Mouse (Mus musculus) cerebellum, adult 2 months (tissue): ENCODE results near the gene Rpl13a. TPM values are rescaled to one million over a fixed set of nuclear protein-coding genes. Genes with fewer than 3 reads are reported as not detected.
"Not testable (repeated sequence)": the region's sequence is repeated elsewhere in the genome, so short reads cannot be mapped to it uniquely, and the experiment has no call there.

Experiments
- DNase-seq, 2 experiments: peaks; one replicate each; pipeline ENCODE4 v3.0.0; 2021
- H3K27ac ChIP-seq: fragments of 200-500 bp; 2 replicates; pipeline ENCODE4 v1.5.1; 2012; ENCODE audit warnings: low read length, control low read depth, inconsistent platforms; ENCODE audit not compliant: insufficient read depth
- H3K27me3 ChIP-seq: fragments of 200-500 bp; 2 replicates; pipeline ENCODE4 v1.6.1; 2012; ENCODE audit warnings: inconsistent platforms, mild to moderate bottlenecking, low read length, moderate library complexity; ENCODE audit not compliant: control insufficient read depth, insufficient read depth
- H3K4me1 ChIP-seq: fragments of 200-500 bp; 2 replicates; pipeline ENCODE4 v1.6.1; 2011; ENCODE audit warnings: low read length; ENCODE audit not compliant: control insufficient read depth, insufficient read depth
- H3K4me3 ChIP-seq: fragments of 200-500 bp; replicated peaks from 2 replicates; pipeline ENCODE3; 2011; ENCODE audit warnings: mild to moderate bottlenecking, low read depth, low read length, control low read depth; ENCODE audit not compliant: insufficient read depth
- CTCF ChIP-seq: fragments of 200-500 bp; IDR thresholded peaks from 2 replicates; pipeline ENCODE4 v1.5.1; 2011; ENCODE audit warnings: low read depth, mild to moderate bottlenecking, control low read depth, low read length, moderate library complexity, borderline replicate concordance; ENCODE audit not compliant: insufficient read depth
- POLR2A ChIP-seq: fragments of 200-500 bp; IDR thresholded peaks from 2 replicates; pipeline ENCODE4 v1.6.1; 2011; ENCODE audit warnings: low read length, control low read depth, borderline replicate concordance; ENCODE audit not compliant: insufficient read depth
- WGBS: fragments of 180-500 bp; shearing (Covaris S2); methylation state at CpG from one replicate; pipeline ENCODE4 v1.1.7; 2018; 5-methylcytosine and 5-hydroxymethylcytosine counted together
- polyA plus RNA-seq: library from polyadenylated mRNA; depleted of rRNA; stranded (reverse); fragments of >200 nt; gene quantifications from 2 replicates; pipeline ENCODE4 v1.2.3, GENCODE M21; 2012

Gene Rpl13a
- polyA plus RNA-seq, 1 experiment = 1,228 TPM

DNA sequence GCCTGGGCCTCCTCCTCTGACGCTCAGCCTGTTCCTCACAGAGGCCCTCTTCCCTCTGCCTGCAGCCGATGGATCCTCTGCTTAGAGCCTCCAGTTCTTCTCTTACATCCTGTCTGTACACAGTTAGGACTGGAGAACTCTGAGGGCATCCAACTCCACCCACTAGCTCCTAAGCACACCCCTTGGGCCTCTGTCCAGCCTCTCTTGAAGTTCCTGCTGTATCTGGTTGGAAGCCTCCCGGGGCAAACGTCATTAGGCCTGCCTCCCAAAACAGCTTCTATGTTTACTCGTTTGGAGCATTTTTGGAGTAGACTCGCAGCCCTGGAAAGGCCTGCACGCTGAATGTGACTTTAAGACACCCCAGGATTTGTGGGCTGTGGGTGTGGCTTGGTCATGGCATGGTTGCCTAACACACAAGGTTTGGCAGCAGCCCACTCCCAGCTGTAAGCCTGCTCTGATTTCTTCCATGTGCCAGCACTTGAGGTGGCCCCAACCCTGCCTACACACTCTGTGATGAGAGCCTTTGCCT is 24.8 kb downstream of the Rpl13a start, which contains the start of gene Fcgrt:
Fcgrt (minus strand) TSS at position 200 of the 529 bp plus-strand sequence.
- peaks cover 3% of the 10 kb centered on the region; the same call in 1 of the 2 replicates for H3K4me1 ChIP-seq
- TF ChIP-seq CTCF (no peak), POLR2A (no peak; the same call in 1 of the 2 replicates)
- peak; percentile 28 to 63 for DNase-seq
- WGBS = 17% methylated on average over 7 of the region's 7 CpGs
- no peaks in the 10 kb centered on the region for H3K27me3 ChIP-seq
- peak within 1 kb of the TSS; percentile 61 for H3K27ac ChIP-seq
- H3K4me3 ChIP-seq = peak within 1 kb of the TSS; percentile 42

DNA sequence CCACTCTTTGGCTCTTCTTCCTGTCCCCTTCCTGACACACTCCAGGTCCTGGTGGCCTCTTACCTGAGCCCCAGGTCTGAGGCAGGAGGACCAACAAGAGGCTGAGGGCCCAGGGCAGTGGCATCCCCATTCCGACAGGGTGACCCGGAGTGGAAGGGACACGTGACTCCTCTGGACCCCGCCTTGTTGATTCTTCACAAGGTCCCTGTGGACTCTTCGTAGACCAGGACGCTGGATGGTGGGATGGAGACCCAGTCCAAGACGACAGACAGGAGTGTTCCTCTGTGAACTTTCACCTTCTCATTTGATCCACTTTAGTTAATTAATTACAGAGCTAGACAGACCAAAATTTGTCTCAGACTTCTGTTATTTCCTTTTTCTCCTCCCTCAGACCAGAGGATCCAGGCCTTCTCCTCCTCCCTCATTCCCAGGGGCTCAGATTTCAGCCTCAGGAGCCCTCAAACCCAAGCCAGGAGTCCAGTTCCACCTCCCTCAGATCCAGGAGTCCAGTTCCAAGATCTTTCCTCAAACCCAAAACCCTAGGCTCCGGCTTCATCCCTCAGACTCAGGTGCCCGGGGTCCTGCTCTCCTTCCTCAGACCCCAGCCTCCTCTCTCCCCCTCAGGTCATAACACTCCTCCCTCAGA is 25.5 kb downstream of the Rpl13a start:
- Histone ChIP-seq H3K4me3 (peak overlapping the region; percentile 42), H3K27me3 (no peaks in the 10 kb centered on the region), H3K27ac (peak overlapping the region; percentile 61), H3K4me1 (peaks cover 3% of the 10 kb centered on the region; the same call in 1 of the 2 replicates)
- TF ChIP-seq POLR2A (no peak), CTCF (no peak)
- DNase-seq = no peak
- 71% methylated on average over 9 of the region's 9 CpGs for WGBS

DNA sequence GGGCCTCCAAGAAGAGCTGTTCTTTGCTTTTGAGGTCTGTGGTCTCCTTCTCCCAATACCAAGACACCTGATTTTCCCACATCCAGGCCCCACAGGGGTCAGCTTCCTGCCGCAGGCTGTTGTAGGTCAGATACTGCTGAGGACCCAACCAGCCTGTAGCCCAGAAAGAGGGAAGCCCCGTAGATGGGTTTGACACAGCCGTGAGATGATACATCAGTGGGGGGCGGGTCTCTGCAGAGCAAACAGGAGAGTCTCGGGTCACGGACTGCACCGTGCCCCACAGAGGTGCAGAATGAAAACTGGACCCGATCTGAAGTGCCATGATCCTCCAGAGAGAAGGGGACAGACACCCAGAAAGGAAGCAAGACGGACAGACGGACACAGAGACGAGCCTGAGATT is 26.1 kb downstream of the Rpl13a start:
- Histone ChIP-seq H3K4me1 (peaks cover 3% of the 10 kb centered on the region; the same call in 1 of the 2 replicates), H3K27me3 (no peaks in the 10 kb centered on the region), H3K27ac (no peak overlapping the region), H3K4me3 (no peak overlapping the region)
- TF ChIP-seq CTCF = no peak
- TF ChIP-seq POLR2A = no peak
- 86% methylated on average over 11 of the region's 11 CpGs for WGBS
- DNase-seq = no peak

DNA sequence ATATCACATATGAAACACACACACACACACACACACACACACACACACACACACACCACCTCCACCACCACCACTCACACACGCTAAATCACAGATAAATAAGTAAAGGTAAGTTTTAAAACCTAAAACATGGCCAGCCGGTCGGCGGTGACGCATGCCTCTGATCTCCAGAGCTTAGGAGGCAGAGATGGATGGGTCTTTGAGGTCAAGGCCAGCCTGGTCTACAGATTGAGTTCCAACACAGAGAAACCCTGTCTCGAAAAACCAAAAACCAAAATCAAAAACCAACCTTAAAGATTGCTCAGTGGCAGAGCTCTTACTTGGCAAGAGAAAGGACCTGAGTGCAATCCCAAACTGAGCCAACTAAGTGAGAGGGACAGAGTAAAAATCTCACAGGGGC is 28.5 kb downstream of the Rpl13a start:
- DNase-seq = no peak
- no peak for TF ChIP-seq POLR2A
- no peak for TF ChIP-seq CTCF
- H3K4me3 ChIP-seq = no peak overlapping the region

DNA sequence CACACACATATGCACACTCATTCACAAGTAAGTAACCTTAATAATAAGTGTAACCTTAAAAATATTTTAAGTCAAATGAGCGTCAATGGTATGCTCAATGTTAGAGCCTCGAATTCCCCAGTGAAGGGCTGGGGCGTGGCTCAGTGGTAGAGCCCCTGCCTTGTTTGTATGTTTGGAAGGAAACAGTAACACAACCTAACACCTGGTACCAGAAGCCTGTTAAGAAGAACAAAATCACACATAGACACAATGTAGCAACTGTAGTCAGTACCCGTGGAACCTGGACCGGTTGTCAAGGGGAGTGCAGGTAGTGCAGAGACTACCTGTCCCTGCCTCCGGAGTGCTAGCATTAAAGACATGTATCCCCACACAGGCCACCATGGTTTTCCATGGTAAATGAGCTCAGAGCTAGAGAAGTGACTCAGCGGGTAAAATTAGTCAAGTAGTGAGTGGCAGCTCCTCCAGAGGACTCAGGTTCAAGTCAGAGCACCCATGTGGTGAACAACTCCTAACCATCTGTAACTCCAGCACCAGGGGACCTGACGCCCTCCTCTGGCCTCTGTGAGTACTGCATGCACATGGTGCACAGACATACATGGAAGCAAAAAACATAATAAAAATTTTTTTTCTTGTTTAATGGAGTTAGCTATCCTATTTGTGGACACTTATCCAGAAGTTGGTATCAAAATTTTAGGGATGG is 29.9 kb downstream of the Rpl13a start:
- no peak overlapping the region for H3K4me3 ChIP-seq
- H3K4me1 ChIP-seq = peaks cover 3% of the 10 kb centered on the region; the same call in 1 of the 2 replicates
- TF ChIP-seq CTCF (no peak), POLR2A (no peak)
- H3K27ac ChIP-seq = no peak overlapping the region
- DNase-seq = no peak
- H3K27me3 ChIP-seq = no peaks in the 10 kb centered on the region
- WGBS = 88% methylated on average over 8 of the region's 8 CpGs

More for the DNA sequence above, 28.5 kb downstream of the Rpl13a start:
- H3K4me1 ChIP-seq = peaks cover 3% of the 10 kb centered on the region; the same call in 1 of the 2 replicates
- H3K27me3 ChIP-seq = no peaks in the 10 kb centered on the region
- H3K27ac ChIP-seq = no peak overlapping the region
- 91% methylated on average over 6 of the region's 6 CpGs for WGBS

GRCm38 (mm10) chr7:45097479-45097878 is 31.1 kb downstream of the Rpl13a start:
- WGBS = 73% methylated on average over 6 of the region's 6 CpGs
- Histone ChIP-seq H3K4me3 (no peak overlapping the region), H3K27me3 (no peaks in the 10 kb centered on the region), H3K27ac (no peak overlapping the region), H3K4me1 (no peaks in the 10 kb centered on the region)
- DNase-seq = no peak
- TF ChIP-seq POLR2A (no peak), CTCF (no peak)

DNA sequence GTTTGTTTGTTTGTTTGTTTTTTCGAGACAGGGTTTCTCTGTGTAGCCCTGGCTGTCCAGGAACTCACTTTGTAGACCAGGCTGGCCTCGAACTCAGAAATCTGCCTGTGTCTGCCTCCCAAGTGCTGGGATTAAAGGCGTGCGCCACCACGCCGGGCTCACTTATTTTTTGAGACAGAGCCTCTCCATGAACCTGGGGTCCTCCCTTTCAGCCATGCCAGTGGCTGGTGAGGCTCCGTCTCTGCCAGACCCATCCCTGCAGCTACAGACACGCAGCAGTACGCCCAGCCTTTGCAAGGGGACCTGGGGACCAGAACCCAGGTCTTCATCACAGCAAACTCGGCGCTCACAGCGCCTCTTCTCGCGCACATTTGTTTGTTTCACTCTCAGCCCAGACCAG is 32.6 kb downstream of the Rpl13a start:
- not testable (repeated sequence) for H3K4me3 ChIP-seq, H3K27me3 ChIP-seq, DNase-seq, H3K4me1 ChIP-seq, H3K27ac ChIP-seq
- 94% methylated on average over 14 of the region's 14 CpGs for WGBS

DNA sequence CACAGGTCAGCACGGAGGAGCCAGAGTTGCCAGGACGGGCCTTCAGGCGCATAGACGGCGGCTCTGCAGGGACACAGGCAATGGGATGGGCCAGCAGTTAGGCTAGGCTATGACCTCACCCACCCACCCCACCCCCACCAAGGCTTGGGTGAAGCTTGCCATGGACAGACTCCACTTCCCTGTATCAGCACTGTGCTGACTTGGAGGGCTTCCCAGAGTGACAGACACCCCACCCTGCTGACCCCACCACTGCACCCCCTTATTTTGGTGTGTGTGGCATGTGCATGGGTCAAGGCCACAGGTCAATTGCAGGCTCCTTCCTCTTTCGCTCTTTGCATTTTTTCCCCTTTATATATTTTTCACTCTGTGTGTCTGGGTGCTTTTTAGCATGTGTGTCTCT is 33.2 kb downstream of the Rpl13a start:
- WGBS = 78% methylated on average over 6 of the region's 6 CpGs
- no peaks in the 10 kb centered on the region; the same call in 1 of the 2 replicates for H3K27me3 ChIP-seq
- H3K27ac ChIP-seq = no peak overlapping the region
- no peak for DNase-seq
- H3K4me3 ChIP-seq = no peak overlapping the region
- no peaks in the 10 kb centered on the region for H3K4me1 ChIP-seq
- TF ChIP-seq CTCF (no peak), POLR2A (no peak)
